Mouse (Mus musculus) kidney, embryonic 15.5 days (tissue): ENCODE data around the gene Iqsec3. TPM values are rescaled to one million over a fixed set of nuclear protein-coding genes. Genes with fewer than 3 reads are reported as not detected.
A peak's percentile ranks its signal among the peaks of the same experiment; 100 is the strongest.
"Not testable (repeated sequence)": the region's sequence is repeated elsewhere in the genome, so short reads cannot be mapped to it uniquely, and the experiment has no call there.

Source experiments
- ATAC-seq: fragments of 200-750 bp; cut with Nextera tagmentation; replicated peaks from 2 replicates; pipeline ENCODE4 v1.8.0; 2017; ENCODE audit warnings: moderate TSS enrichment; ENCODE audit not compliant: low FRiP score
- H3K27ac ChIP-seq: fragments of 300-500 bp; sonication (generic); 2 replicates; pipeline ENCODE4 v1.5.1; 2015; ENCODE audit warnings: mild to moderate bottlenecking, inconsistent platforms
- H3K27me3 ChIP-seq: fragments of 300-500 bp; sonication (generic); 2 replicates; pipeline ENCODE4 v1.6.1; 2015; ENCODE audit warnings: inconsistent platforms
- H3K36me3 ChIP-seq: fragments of 300-500 bp; sonication (generic); 2 replicates; pipeline ENCODE4 v1.6.1; 2015; ENCODE audit warnings: inconsistent platforms
- H3K4me1 ChIP-seq: fragments of 300-500 bp; sonication (generic); 2 replicates; pipeline ENCODE4 v1.6.1; 2015; ENCODE audit warnings: inconsistent platforms
- H3K4me2 ChIP-seq: fragments of 300-500 bp; sonication (generic); 2 replicates; pipeline ENCODE4 v1.6.1; 2015; ENCODE audit warnings: moderate library complexity, mild to moderate bottlenecking, inconsistent platforms
- H3K4me3 ChIP-seq: fragments of 300-500 bp; sonication (generic); replicated peaks from 2 replicates; pipeline ENCODE4 v1.5.1; 2015; ENCODE audit warnings: mild to moderate bottlenecking, inconsistent platforms
- H3K9ac ChIP-seq: fragments of 300-500 bp; sonication (generic); 2 replicates; pipeline ENCODE4 v1.6.1; 2015; ENCODE audit warnings: mild to moderate bottlenecking, inconsistent platforms
- H3K9me3 ChIP-seq: fragments of 300-500 bp; sonication (generic); replicated peaks from 2 replicates; pipeline ENCODE4 v1.6.1; 2016; ENCODE audit warnings: inconsistent platforms
- WGBS: fragments of 180-500 bp; shearing (Covaris S2); methylation state at CpG from one replicate; pipeline ENCODE4 v1.1.7; 2015; ENCODE audit warnings: mixed read lengths; 5-methylcytosine and 5-hydroxymethylcytosine counted together
- polyA plus RNA-seq: library from polyadenylated mRNA; unstranded; fragments of >200 nt; fragmentation: Nextera tagmentation; extraction: Ambion mirVana; gene quantifications from 2 replicates; pipeline ENCODE4 v1.2.1, GENCODE M21; 2015

Gene Iqsec3
- polyA plus RNA-seq, 1 experiment from 2014 or later, result 0.21 TPM

DNA sequence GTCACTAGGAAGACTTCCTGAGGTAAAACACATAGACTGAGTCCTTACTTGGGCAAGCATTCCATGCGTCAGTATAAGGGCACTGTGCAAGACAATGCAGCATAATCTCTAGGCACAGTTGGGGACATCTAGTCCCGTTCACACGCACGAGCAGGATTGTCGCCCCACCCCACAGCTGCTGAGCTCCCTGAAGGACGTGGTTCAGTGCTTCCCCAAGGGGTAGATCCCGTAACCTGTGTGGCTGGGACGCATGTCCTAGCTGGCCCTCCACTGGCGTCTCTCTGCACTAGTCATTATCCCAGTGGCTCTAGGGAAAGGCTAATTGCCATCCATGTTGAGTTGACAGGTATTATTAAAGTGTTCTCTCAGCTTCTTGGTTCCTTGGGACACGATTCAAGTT is 91.4 kb downstream of the Iqsec3 start:
- no peak overlapping the region for H3K4me2 ChIP-seq
- 47% methylated on average over 10 of the region's 10 CpGs for WGBS
- H3K36me3 ChIP-seq, result no peaks in the 10 kb centered on the region
- H3K27ac ChIP-seq, result no peak overlapping the region
- H3K9ac ChIP-seq, result no peak overlapping the region
- no peaks in the 10 kb centered on the region for H3K9me3 ChIP-seq
- H3K27me3 ChIP-seq, result peaks cover 2% of the 10 kb centered on the region; the same call in 1 of the 2 replicates
- no peaks in the 10 kb centered on the region for H3K4me1 ChIP-seq
- no peak overlapping the region for H3K4me3 ChIP-seq
- ATAC-seq, result no peak

- no peak for ATAC-seq
- Histone ChIP-seq H3K9me3 (no peaks in the 10 kb centered on the region), H3K4me2 (no peak overlapping the region), H3K4me3 (no peak overlapping the region), H3K36me3 (no peaks in the 10 kb centered on the region), H3K27ac (no peak overlapping the region), H3K4me1 (no peaks in the 10 kb centered on the region), H3K9ac (no peak overlapping the region), H3K27me3 (no peaks in the 10 kb centered on the region; the same call in 1 of the 2 replicates)
- 70% methylated on average over 8 of the region's 8 CpGs for WGBS
Observed at GRCm38 (mm10) chr6:121380576-121380975, 92.9 kb downstream of the Iqsec3 start.

DNA sequence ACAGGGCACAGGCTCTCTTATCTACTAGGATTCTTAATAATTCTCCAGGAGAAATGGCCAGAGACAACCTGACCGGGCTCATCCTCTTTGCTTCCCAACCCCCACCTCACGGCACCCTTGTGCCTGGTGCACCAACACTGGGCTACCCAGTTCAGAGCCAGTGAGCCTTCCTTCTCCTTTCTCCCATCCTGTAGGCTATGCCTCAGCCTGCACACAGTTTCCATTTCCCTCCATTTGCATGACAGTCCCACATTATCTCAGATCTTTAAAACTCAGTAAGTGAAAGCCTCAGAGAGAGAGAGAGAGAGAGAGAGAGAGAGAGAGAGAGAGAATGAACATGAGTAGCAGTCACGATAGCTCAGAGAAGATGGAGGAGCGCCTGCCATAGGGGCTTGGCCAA is 95.2 kb downstream of the Iqsec3 start:
- no peaks in the 10 kb centered on the region for H3K36me3 ChIP-seq
- H3K9me3 ChIP-seq, result no peaks in the 10 kb centered on the region
- H3K9ac ChIP-seq, result no peak overlapping the region
- H3K27me3 ChIP-seq, result no peaks in the 10 kb centered on the region
- WGBS, result 53% methylated on average over 4 of the region's 4 CpGs
- H3K4me3 ChIP-seq, result no peak overlapping the region
- no peak overlapping the region for H3K4me2 ChIP-seq
- no peak for ATAC-seq
- H3K4me1 ChIP-seq, result no peaks in the 10 kb centered on the region
- H3K27ac ChIP-seq, result no peak overlapping the region

DNA sequence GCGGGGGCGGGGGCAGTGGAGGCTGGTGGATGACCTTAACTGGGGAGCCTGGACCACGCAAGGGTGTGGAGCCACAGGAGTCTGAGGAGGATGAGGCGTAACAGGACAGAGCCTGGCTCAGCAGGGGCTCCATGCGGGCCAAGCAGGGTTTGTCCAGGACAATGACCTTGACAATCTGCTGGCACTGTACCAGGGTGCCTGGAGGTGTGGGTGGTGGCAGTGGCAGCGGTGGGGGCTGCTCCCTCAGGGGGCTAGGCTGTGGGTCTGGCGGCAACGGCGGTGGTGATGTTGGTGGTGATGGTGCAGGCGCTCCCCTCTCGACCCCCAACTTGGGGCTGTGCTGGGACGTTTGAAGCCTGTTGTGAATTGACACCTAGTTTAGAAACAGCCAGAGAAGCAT is 97.3 kb downstream of the Iqsec3 start:
- Histone ChIP-seq H3K4me3 (no peak overlapping the region), H3K4me2 (no peak overlapping the region), H3K27me3 (no peaks in the 10 kb centered on the region), H3K4me1 (0 out of 2 replicates have a peak, but pooled peaks cover 4% of the 10 kb centered on the region), H3K9ac (no peak overlapping the region), H3K9me3 (no peaks in the 10 kb centered on the region), H3K27ac (no peak overlapping the region), H3K36me3 (no peaks in the 10 kb centered on the region)
- no peak for ATAC-seq
- WGBS, result 72% methylated on average over 12 of the region's 12 CpGs

- WGBS, result 54% methylated on average over 10 of the region's 10 CpGs
- H3K27ac ChIP-seq, result no peak overlapping the region
- peak; percentile 62; the same call in 1 of the 2 replicates for ATAC-seq
Observed at GRCm38 (mm10) chr6:121371197-121371980, 102.1 kb downstream of the Iqsec3 start.

GRCm38 (mm10) chr6:121367099-121367498 is 106.4 kb downstream of the Iqsec3 start:
- 39% methylated on average over 3 of the region's 3 CpGs for WGBS
- Histone ChIP-seq H3K4me2 (no peak overlapping the region), H3K4me1 (0 out of 2 replicates have a peak, but pooled peaks cover 4% of the 10 kb centered on the region), H3K9me3 (no peaks in the 10 kb centered on the region), H3K27me3 (no peaks in the 10 kb centered on the region), H3K4me3 (no peak overlapping the region), H3K27ac (no peak overlapping the region), H3K9ac (no peak overlapping the region), H3K36me3 (no peaks in the 10 kb centered on the region)
- peak; percentile 22; the same call in 1 of the 2 replicates for ATAC-seq

More at GRCm38 (mm10) chr6:121371197-121371980, 102.1 kb downstream of the Iqsec3 start:
- Histone ChIP-seq H3K9ac (no peak overlapping the region), H3K36me3 (no peaks in the 10 kb centered on the region), H3K27me3 (no peaks in the 10 kb centered on the region), H3K4me1 (0 out of 2 replicates have a peak, but pooled peaks cover 4% of the 10 kb centered on the region), H3K4me3 (no peak overlapping the region), H3K9me3 (no peaks in the 10 kb centered on the region), H3K4me2 (no peak overlapping the region)

- H3K4me3 ChIP-seq, H3K27ac ChIP-seq, ATAC-seq, H3K9ac ChIP-seq, H3K36me3 ChIP-seq, H3K4me2 ChIP-seq, H3K9me3 ChIP-seq, H3K4me1 ChIP-seq, H3K27me3 ChIP-seq: not testable (repeated sequence)
- WGBS, result 18% methylated on average over 2 of the region's 2 CpGs
Observed at GRCm38 (mm10) chr6:121366537-121366936, 106.9 kb downstream of the Iqsec3 start.

GRCm38 (mm10) chr6:121363956-121364355 is 109.5 kb downstream of the Iqsec3 start:
- ATAC-seq, result no peak
- Histone ChIP-seq H3K4me3 (no peak overlapping the region), H3K27me3 (no peaks in the 10 kb centered on the region), H3K4me2 (no peak overlapping the region), H3K27ac (no peak overlapping the region), H3K9ac (no peak overlapping the region), H3K4me1 (no peaks in the 10 kb centered on the region), H3K9me3 (no peaks in the 10 kb centered on the region), H3K36me3 (no peaks in the 10 kb centered on the region)
- 60% methylated on average over 4 of the region's 4 CpGs for WGBS

GRCm38 (mm10) chr6:121363061-121363460 is 110.4 kb downstream of the Iqsec3 start:
- peak; percentile 44; the same call in 1 of the 2 replicates for ATAC-seq
- Histone ChIP-seq H3K36me3 (no peaks in the 10 kb centered on the region), H3K27ac (no peak overlapping the region), H3K4me3 (no peak overlapping the region), H3K9me3 (no peaks in the 10 kb centered on the region), H3K9ac (no peak overlapping the region), H3K4me1 (no peaks in the 10 kb centered on the region), H3K27me3 (no peaks in the 10 kb centered on the region), H3K4me2 (no peak overlapping the region)
- 57% methylated on average over 6 of the region's 6 CpGs for WGBS

DNA sequence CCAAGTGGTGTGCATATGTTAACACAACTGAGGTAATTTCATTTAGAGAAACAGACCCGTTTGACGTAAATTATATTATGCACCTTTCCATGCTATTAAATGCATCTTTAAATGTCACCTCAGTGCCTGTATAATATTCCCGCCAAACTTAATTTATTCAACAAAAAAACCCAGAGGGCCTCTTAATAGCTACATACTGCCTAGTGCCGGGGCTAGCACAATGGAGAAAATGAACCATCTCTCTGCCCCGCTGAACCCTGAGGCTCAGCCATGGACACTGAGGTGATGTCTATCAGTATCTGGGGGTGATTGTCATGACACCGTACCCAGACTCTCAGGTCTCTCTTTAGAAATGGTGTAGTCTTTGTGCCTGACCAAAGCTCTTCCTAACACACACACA is 116.2 kb downstream of the Iqsec3 start:
- no peak overlapping the region for H3K4me2 ChIP-seq
- H3K4me1 ChIP-seq, result no peaks in the 10 kb centered on the region
- WGBS, result 88% methylated on average over 6 of the region's 6 CpGs
- no peak overlapping the region for H3K4me3 ChIP-seq
- no peak overlapping the region for H3K27ac ChIP-seq
- H3K27me3 ChIP-seq, result no peaks in the 10 kb centered on the region
- H3K9ac ChIP-seq, result no peak overlapping the region
- no peaks in the 10 kb centered on the region for H3K36me3 ChIP-seq
- no peaks in the 10 kb centered on the region for H3K9me3 ChIP-seq
- ATAC-seq, result no peak

GRCm38 (mm10) chr6:121356041-121356440 is 117.4 kb downstream of the Iqsec3 start:
- H3K4me1 ChIP-seq, result no peaks in the 10 kb centered on the region
- no peak overlapping the region for H3K27ac ChIP-seq
- ATAC-seq, result no peak
- no peak overlapping the region for H3K4me2 ChIP-seq
- WGBS, result 75% methylated on average over 1 of the region's 1 CpGs
- no peaks in the 10 kb centered on the region for H3K27me3 ChIP-seq
- no peaks in the 10 kb centered on the region for H3K9me3 ChIP-seq
- no peak overlapping the region for H3K9ac ChIP-seq
- no peaks in the 10 kb centered on the region for H3K36me3 ChIP-seq
- no peak overlapping the region for H3K4me3 ChIP-seq

- WGBS, result 32% methylated on average over 2 of the region's 2 CpGs
- no peak for ATAC-seq
- H3K36me3 ChIP-seq, result no peaks in the 10 kb centered on the region
Observed at GRCm38 (mm10) chr6:121352276-121352675, 121.2 kb downstream of the Iqsec3 start.

More at GRCm38 (mm10) chr6:121352276-121352675, 121.2 kb downstream of the Iqsec3 start:
- Histone ChIP-seq H3K27ac (no peak overlapping the region), H3K9me3 (no peaks in the 10 kb centered on the region), H3K9ac (no peak overlapping the region), H3K27me3 (no peaks in the 10 kb centered on the region), H3K4me1 (no peaks in the 10 kb centered on the region), H3K4me3 (no peak overlapping the region), H3K4me2 (no peak overlapping the region)
